Mouse (Mus musculus): Measurements from ENCODE around the gene Fgd2. TPM values are rescaled to one million over a fixed set of nuclear protein-coding genes. Genes with fewer than 3 reads are reported as not detected.

Gene Fgd2
- polyA plus RNA-seq, 3 experiments from 2014 or later, result 1.5 to 3.3 TPM; not detected in 1

GRCm38 (mm10) chr17:29428826-29429225, 68.1 kb downstream of the Fgd2 start:
- peak; percentile 88 for ATAC-seq

Other genes starting within 250 kb of the Fgd2 start
- not detected for gene Rab44, start 246.8 kb upstream of the Fgd2 start, polyA plus RNA-seq (2017; shearing (Covaris generic))
- 1 to 10 TPM in 2 of 3 experiments, under 1 TPM in 1; 0.59 to 2.4 (median 1.7) TPM for gene Cpne5, start 122.7 kb upstream of the Fgd2 start, polyA plus RNA-seq (2017; shearing (Covaris generic))
- 100 to 1,000 TPM in 1 of 3 experiments, 10 to 100 TPM in 2; 59.0 to 107 (median 62.4) TPM for gene Ppil1, start 96.7 kb upstream of the Fgd2 start, polyA plus RNA-seq (2017; shearing (Covaris generic))
- gene BC004004, start 92.1 kb upstream of the Fgd2 start, polyA plus RNA-seq (2017; shearing (Covaris generic)), result 100 to 1,000 TPM; 120 to 122 (median 120) TPM
- gene Pi16, start 43.2 kb upstream of the Fgd2 start, polyA plus RNA-seq (2017; shearing (Covaris generic)), result under 1 TPM; 0.30 to 0.57 (median 0.53) TPM
- gene Mtch1, start 13.0 kb upstream of the Fgd2 start, polyA plus RNA-seq (2017; shearing (Covaris generic)), result 10 to 100 TPM; 13.4 to 15.9 (median 13.4) TPM
- gene Pim1, start 129.8 kb downstream of the Fgd2 start, polyA plus RNA-seq (2017; shearing (Covaris generic)), result 100 to 1,000 TPM; 255 to 344 (median 288) TPM
- under 1 TPM in 2 of 3 experiments, not detected in 1; 0.23 to 0.39 TPM for gene Gm17657, start 188.7 kb downstream of the Fgd2 start, polyA plus RNA-seq (2017; shearing (Covaris generic))
- gene Tbc1d22b, start 188.9 kb downstream of the Fgd2 start, polyA plus RNA-seq (2017; shearing (Covaris generic)), result 10 to 100 TPM in 2 of 3 experiments, 1 to 10 TPM in 1; 9.0 to 11.5 (median 11.4) TPM
- gene Tmem217, start 191.5 kb downstream of the Fgd2 start, polyA plus RNA-seq (2017; shearing (Covaris generic)), result 1 to 10 TPM in 2 of 3 experiments, not detected in 1; 1.1 to 1.3 TPM